Mouse (Mus musculus): ENCODE data around the gene Tmem86b.
"Not testable (repeated sequence)": the region's sequence is repeated elsewhere in the genome, so short reads cannot be mapped to it uniquely, and the experiment has no call there.

Tmem86b gene

GRCm38 (mm10) chr7:4647291-4647690 lies 16.1 kb upstream of the Tmem86b start:
- peak in 1 of 2 experiments; percentile 3 for DNase-seq

GRCm38 (mm10) chr7:4646806-4647205 lies 15.6 kb upstream of the Tmem86b start:
- peak in 1 of 2 experiments; percentile 2 for DNase-seq

- DNase-seq = no peak
Measured at GRCm38 (mm10) chr7:4643225-4643624, 12.0 kb upstream of the Tmem86b start.

GRCm38 (mm10) chr7:4641956-4642355 lies 10.7 kb upstream of the Tmem86b start:
- DNase-seq = no peak

GRCm38 (mm10) chr7:4641155-4641554 lies 9.9 kb upstream of the Tmem86b start:
- DNase-seq = no peak

- DNase-seq = no peak
Measured at GRCm38 (mm10) chr7:4636179-4636578, 5.0 kb upstream of the Tmem86b start.

- DNase-seq = no peak
Measured at GRCm38 (mm10) chr7:4630198-4630597, 1.0 kb downstream of the Tmem86b start.

- DNase-seq = peak; percentile 49 to 62
Measured at GRCm38 (mm10) chr7:4629586-4629985, 1.6 kb downstream of the Tmem86b start.

- no peak for DNase-seq
Measured at GRCm38 (mm10) chr7:4625928-4626327, 5.3 kb downstream of the Tmem86b start.

GRCm38 (mm10) chr7:4624343-4624742 lies 6.9 kb downstream of the Tmem86b start:
- DNase-seq = peak in 1 of 2 experiments; percentile 36

- peak; percentile 59 to 80 for DNase-seq
Measured at GRCm38 (mm10) chr7:4623544-4624189, 7.6 kb downstream of the Tmem86b start.

GRCm38 (mm10) chr7:4619979-4620378 lies 11.2 kb downstream of the Tmem86b start:
- no peak for DNase-seq

- no peak for DNase-seq
Measured at GRCm38 (mm10) chr7:4613740-4614403, 17.4 kb downstream of the Tmem86b start.

- DNase-seq = no peak
Measured at GRCm38 (mm10) chr7:4612956-4613355, 18.3 kb downstream of the Tmem86b start.

- no peak for DNase-seq
Measured at GRCm38 (mm10) chr7:4612386-4612785, 18.8 kb downstream of the Tmem86b start.

GRCm38 (mm10) chr7:4611921-4612341 lies 19.3 kb downstream of the Tmem86b start:
- DNase-seq = peak; percentile 84 to 90

GRCm38 (mm10) chr7:4611511-4611910 lies 19.7 kb downstream of the Tmem86b start:
- peak; percentile 91 to 92 for DNase-seq

- DNase-seq = no peak
Measured at GRCm38 (mm10) chr7:4608002-4608401, 23.2 kb downstream of the Tmem86b start.

- DNase-seq = no peak
Measured at GRCm38 (mm10) chr7:4603873-4604272, 27.3 kb downstream of the Tmem86b start, which contains the start of gene Ptprh. Gene Ptprh (minus strand): TSS chr7:4604041.

- DNase-seq = no peak
Measured at GRCm38 (mm10) chr7:4602969-4603368, 28.3 kb downstream of the Tmem86b start.

- not testable (repeated sequence) for DNase-seq
Measured at GRCm38 (mm10) chr7:4597046-4597445, 34.2 kb downstream of the Tmem86b start.

- not testable (repeated sequence) for DNase-seq
Measured at GRCm38 (mm10) chr7:4581481-4581880, 49.7 kb downstream of the Tmem86b start.
